Mouse (Mus musculus) cerebellum, adult 8-10 months (tissue): ENCODE data around the gene Plcb1.

Experiments
- DNase-seq: peaks from one replicate; pipeline ENCODE4 v3.0.0; 2022

Gene Plcb1

DNA sequence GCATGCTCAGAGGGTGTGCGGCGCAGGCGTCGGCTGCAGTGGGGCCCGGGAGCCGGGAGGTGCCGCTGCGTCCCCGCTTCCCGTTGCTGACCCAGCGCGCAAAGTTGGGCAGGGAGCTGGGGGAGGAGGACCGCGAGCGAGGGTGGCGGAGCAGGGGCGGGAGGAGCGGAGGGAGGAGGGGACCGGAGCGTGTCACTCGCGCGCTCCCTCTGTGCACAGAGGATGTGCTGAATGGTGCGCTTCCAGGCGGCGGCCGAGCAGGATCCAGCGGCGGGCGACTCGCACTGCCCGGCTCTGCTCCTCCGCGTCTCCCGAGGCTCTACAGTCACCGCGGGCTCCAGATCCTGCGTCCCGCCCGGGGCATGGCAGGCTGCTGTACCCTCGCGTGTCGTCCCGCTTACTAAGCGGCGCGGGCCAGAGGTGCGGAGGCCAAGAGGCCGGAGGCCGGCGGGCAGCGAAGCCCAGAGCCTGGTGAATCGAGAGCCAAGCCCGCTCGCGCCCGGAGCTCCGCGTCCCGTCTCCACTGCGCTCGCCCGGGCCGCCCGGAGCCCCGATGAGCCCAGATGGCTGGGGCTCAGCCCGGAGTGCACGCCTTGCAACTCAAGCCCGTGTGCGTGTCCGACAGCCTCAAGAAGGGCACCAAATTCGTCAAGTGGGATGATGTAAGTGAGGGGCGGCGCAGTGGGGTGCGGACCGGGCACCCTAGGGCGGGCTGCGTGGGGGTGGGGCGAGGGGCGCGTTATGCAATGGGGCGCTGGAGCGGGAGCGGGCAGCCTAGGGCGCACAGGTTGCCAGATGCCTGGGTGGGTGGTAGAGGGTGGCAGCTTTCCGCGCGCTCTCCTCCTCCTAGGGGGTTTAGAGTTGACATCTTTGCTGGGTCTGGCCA, at the start of gene Plcb1:
Gene Plcb1, plus strand, starts transcription at position 98 of the 886 bp plus-strand sequence.
- peak; percentile 85 for DNase-seq

GRCm38 (mm10) chr2:134755537-134755936, 30.3 kb upstream of the Plcb1 start:
- DNase-seq, result no peak

GRCm38 (mm10) chr2:134756086-134756485, 29.8 kb upstream of the Plcb1 start:
- no peak for DNase-seq

DNA sequence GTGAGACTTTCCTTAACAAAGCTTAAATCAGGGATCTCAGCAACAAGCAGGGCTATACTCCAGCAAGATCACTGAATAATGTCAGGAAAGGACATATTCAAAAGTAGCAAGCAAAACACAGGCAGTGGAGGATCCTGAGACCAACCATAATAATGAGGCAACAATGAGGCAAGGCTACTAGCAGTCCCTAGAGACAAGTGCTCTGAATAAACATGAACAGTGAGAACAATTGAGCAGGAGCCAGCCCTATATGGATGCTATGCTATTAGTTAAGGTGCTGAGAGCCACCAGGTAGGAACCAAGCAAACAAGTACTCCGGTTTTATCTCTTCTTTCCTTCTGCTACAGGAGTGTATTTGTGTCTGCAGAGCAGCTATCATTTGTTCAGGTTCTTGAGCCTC, 24.8 kb upstream of the Plcb1 start:
- DNase-seq, result no peak

DNA sequence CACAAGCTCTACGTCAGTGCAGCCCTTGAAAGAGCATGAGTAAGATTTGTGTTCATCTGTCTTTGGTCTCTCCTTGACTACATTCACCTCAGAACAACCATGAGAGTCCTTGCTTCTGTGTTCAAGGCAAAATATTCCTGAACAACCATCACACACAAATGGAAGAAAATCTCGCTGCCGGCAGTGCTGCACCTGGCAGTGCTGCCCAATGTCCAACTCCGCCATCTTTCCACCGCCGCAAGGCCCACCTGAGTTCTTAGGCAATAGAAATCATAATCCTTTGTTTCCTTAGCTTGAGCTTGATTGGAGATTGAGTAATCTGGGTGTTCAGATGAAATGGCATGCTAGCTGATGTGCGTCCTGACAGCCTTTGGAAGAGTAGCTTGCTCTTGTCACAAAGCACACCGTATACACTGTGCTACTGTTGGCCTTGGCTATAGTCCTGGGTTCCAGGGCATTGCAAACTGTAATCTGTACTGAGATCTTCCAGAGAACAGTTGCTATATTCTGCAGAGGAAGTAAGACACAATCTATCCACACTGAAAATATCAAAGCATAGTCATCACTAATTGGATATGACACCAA, 22.4 kb upstream of the Plcb1 start:
- DNase-seq, result no peak

DNA sequence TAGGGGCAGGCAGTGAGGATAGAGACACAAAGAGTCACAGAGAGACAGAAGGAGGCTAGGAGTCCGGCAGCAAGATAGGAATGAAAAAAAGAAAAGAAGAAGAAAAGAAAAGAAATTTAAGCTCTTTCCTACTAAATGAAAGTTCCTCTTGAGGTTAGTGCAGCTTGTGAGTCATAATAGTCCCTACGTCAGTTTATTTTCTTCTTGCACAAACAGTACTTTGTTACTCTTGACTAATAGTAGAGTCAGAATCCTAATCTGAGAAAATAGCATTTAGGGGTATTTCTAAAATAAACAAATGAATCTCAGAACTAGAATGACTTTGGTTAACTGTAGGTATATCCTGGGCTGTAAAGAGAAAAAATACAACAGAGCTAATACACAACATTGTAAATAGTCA, 21.4 kb upstream of the Plcb1 start:
- DNase-seq, result no peak

DNA sequence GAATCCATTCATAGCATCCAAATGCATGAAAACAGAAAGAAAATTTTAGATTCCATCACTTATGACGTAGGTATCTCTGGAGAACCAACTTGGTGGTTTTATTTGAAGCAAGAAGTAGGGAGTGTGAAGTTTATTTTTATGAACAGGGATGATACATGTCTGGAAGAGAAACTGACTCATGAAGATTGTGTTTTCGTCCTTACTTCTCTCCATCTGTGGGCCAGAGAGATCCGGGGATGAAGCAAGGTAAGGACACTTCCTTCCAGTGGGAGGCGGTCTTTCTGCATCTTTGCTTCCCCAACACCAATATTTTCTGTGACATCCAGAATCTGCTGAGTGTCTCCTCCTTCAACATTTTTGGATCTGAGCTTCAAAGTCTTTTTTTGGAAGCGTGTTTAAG, 6.0 kb upstream of the Plcb1 start:
- no peak for DNase-seq

GRCm38 (mm10) chr2:134780316-134780715, 5.6 kb upstream of the Plcb1 start:
- DNase-seq, result no peak

DNA sequence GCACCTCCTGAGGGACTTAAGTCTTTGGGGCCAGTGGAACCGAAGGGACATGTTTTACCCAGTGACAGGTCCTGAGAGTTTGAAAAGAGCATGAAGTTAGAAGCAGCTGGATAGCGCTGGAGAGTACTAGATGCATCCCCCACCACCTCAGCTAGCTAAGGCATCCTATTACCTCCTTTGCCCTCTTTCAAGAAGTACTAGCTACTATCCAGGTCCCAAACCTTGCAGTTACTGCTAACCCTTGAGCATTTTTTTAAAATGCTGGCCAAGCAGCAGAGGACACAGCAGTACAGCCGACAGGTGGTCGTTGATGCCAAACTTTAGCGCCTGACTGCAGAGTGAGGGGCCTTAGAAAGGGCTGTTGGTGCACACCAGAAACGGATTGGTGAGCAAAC, 986 bp downstream of the Plcb1 start:
- DNase-seq, result no peak

DNA sequence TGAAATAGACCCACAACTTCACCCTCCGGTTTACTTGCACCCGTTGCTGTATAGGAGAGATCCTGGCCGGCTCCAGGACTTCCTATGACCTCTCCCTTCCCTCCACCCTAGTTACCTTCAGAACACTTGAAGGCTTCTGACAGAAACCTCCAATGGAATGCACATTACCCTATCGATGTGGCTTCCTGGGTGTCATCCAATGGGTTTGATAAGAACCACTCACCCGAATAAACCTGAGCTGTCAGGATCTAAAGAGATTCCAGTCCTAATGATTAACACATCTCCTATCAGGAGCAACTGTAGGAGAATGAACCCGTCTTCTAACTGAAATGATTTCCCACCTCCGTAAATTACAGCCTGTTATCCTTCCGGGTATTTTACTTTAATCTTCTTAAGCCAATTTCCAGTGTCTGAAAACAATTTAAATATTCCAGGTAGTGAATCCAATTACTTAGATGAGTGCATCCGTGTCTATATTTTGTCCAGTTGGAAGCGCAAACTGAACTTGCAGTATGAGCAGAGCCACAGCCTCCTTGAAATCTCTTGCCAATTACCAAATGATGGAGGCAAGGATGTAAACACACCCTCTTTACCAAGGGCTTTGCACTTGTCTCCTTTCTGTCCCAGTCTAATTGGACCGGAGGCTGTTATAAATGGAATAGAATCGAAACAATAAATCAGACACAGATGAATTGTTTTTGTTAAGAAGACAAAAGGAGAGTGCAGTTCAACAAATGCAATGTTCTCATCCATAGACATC, 1.6 kb downstream of the Plcb1 start:
- peak; percentile 10 for DNase-seq

DNA sequence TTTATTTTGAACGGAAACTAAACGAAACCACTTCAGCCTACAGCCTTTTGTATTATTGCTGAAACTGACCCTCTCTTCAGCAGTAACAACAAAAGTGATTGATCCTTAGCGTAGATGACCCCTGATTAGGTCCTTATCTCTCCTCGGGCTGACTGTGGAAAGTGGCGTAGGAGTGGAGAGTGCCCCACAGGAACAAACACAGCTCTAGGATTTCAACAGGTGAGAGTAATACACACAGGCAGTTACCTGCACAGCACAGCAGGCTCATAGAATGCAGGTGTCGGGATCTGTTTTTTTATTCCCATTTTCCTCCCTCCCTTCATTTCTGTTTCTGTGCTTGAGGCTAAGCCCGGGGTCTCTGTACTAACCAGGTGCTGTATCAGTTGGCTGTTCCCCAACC, 7.1 kb downstream of the Plcb1 start:
- no peak for DNase-seq

DNA sequence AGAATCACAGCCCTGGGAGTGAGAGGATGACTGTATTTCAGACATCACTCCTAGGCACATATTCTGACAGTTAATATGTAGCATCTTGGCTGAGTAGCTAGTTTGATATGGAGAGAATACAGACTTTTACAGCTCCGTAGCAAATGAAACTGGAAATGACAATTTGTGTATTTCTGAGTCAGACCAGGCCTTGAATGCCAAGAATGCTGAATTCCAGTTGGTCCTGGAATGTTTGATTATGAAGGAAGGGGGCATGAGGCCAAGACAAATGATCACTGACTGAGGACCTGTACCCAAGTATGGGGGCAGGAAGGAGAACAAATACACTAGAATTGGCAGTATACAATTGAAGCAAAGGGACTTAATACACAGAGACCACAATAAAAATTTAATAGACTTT, 14.4 kb downstream of the Plcb1 start:
- no peak for DNase-seq

GRCm38 (mm10) chr2:134816383-134816782, 30.5 kb downstream of the Plcb1 start:
- DNase-seq, result peak; percentile 15

- no peak for DNase-seq
These were observed 31.4 kb downstream of the Plcb1 start for GRCm38 (mm10) chr2:134817058-134817840.

GRCm38 (mm10) chr2:134821176-134821575, 35.3 kb downstream of the Plcb1 start:
- DNase-seq, result no peak

GRCm38 (mm10) chr2:134825645-134826044, 39.8 kb downstream of the Plcb1 start:
- no peak for DNase-seq

GRCm38 (mm10) chr2:134826111-134827005, 40.5 kb downstream of the Plcb1 start:
- no peak for DNase-seq

GRCm38 (mm10) chr2:134827778-134828487, 42.1 kb downstream of the Plcb1 start:
- no peak for DNase-seq

DNA sequence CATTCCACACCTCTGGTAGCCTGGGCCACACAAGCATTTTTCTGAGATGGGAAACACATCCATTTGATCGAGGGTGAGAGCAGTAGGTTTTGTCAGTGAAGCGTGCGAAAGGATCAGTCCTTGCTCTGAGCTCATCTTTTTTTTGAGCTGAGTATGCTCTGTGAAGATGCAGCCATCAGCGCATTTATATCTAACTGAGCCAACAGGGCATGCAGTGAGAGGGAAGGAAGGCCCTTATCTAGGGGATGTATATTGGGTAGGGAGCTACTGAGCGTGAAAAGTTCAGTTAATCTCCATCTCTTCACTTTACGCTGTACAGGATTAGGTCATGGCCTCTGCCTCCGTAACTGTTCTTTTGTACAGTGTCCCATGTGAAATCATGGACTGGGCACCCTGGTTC, 46.0 kb downstream of the Plcb1 start:
- DNase-seq, result no peak

DNA sequence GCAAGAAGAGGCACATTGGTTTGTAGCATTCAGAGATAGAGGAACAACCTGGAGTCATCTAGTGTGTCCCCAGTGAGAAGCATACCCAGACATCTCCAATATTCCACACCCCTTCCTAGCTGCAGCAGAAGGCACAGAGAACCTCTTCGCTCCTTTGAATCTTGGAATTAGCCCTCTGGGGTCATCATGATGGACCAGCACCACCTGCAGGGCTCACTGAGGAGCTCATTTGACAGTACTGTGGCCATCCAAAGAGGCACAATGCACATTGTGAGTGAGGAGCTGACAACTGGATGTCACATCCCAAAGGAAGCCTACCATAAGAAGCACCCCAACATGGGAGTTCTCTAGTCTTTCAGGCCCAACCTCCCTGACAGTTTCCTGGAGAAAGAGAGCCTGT, 50.2 kb downstream of the Plcb1 start:
- DNase-seq, result no peak

GRCm38 (mm10) chr2:134838185-134838584, 52.3 kb downstream of the Plcb1 start:
- DNase-seq, result no peak
